Comparison of ENCODE assay signal across 8 mouse cellular contexts in the genomic region with DNA sequence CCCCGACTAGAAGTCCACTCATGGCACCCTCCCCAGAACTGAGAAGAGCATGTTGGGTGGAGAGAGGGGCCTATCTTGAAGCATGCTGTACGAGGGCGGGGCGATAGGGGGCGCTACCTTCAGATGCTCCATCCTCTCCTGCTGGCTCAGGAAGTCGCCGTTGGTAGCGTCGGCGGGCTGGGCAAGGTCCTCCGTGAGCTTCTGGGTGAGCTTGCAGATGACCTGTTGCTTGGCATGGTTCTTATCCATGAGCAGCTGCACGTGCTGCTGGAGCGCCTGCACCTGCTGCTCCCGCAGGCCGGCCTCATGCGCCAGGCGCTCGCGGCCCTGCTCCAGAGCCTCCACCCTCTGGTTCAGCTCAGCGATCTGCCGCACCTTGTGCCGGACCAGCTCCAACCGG. TPM values are rescaled to one million over a fixed set of nuclear protein-coding genes. Genes with fewer than 3 reads are reported as not detected.
A peak's percentile ranks its signal among the peaks of the same experiment; 100 is the strongest.
DNase-seq lines count a peak whose midpoint lies in the region; ATAC-seq and TF ChIP-seq lines count a peak whose summit lies in the region.

No protein-coding gene starts in this region.

- ATAC-seq in kidney, embryonic 16.5 days (ENCODE audit: low FRiP score, low TSS enrichment): peak; percentile 70; the same call in 1 of the 2 replicates
- peak; percentile 22; the same call in 1 of the 2 replicates for ATAC-seq in heart, postnatal 0 days (ENCODE audit: insufficient read depth, low read depth)
- ATAC-seq in liver, embryonic 15.5 days (ENCODE audit: insufficient read depth): peak; percentile 53; the same call in 1 of the 2 replicates

- no peak overlapping the region for H3K27ac ChIP-seq in kidney, embryonic 16.5 days (ENCODE audit: low read length)
- H3K27ac ChIP-seq in heart, postnatal 0 days (ENCODE audit: low read depth): no peak overlapping the region
- no peak overlapping the region for H3K27ac ChIP-seq in liver, embryonic 15.5 days (replicated peaks)

- no peaks in the 10 kb centered on the region; the same call in 1 of the 2 replicates for H3K27me3 ChIP-seq in kidney, embryonic 16.5 days (ENCODE audit: insufficient read depth, low read length)
- H3K27me3 ChIP-seq in heart, postnatal 0 days (ENCODE audit: control insufficient read depth, insufficient read depth, low read length): peaks cover 16% of the 10 kb centered on the region; the same call in 1 of the 2 replicates
- no peaks in the 10 kb centered on the region; the same call in 1 of the 2 replicates for H3K27me3 ChIP-seq in liver, embryonic 15.5 days

- no peaks in the 10 kb centered on the region for H3K36me3 ChIP-seq in kidney, embryonic 16.5 days (ENCODE audit: insufficient read depth, low read length)
- no peaks in the 10 kb centered on the region for H3K36me3 ChIP-seq in heart, postnatal 0 days (replicated peaks; ENCODE audit: control insufficient read depth, insufficient read depth, low read length)
- no peaks in the 10 kb centered on the region for H3K36me3 ChIP-seq in liver, embryonic 15.5 days (replicated peaks)

- H3K4me3 ChIP-seq in kidney, embryonic 16.5 days (ENCODE audit: low read length): no peak overlapping the region
- H3K4me3 ChIP-seq in heart, postnatal 0 days (ENCODE audit: low read depth, low read length): no peak overlapping the region
- H3K4me3 ChIP-seq in liver, embryonic 15.5 days (replicated peaks): peak overlapping the region; percentile 29

- H3K4me2 ChIP-seq in kidney, embryonic 16.5 days (replicated peaks; ENCODE audit: low read depth, low read length): peak overlapping the region; percentile 28; the same call in 1 of the 2 replicates
- no peak overlapping the region for H3K4me2 ChIP-seq in heart, postnatal 0 days (ENCODE audit: low read depth, low read length)
- peak overlapping the region; percentile 54 for H3K4me2 ChIP-seq in liver, embryonic 15.5 days

- TF ChIP-seq CTCF in heart, postnatal 0 days (IDR thresholded peaks at IDR 0.05; ENCODE audit: low read depth): peak; percentile 36

- no peak for DNase-seq in kidney, postnatal 14 days
- peak; percentile 38 to 46 for DNase-seq in cerebellum, adult 18-20 months
- peak; percentile 18 for DNase-seq in heart, postnatal 0 days (ENCODE audit: low spot score)
- DNase-seq in testis, postnatal 10 days (ENCODE audit: low spot score): peak; percentile 69
- DNase-seq in gastrocnemius, postnatal 14 days: no peak
- no peak for DNase-seq in right cerebral cortex, adult 18-20 months

- H3K9me3 ChIP-seq in kidney, embryonic 16.5 days (ENCODE audit: low read length): no peaks in the 10 kb centered on the region
- H3K9me3 ChIP-seq in heart, postnatal 0 days (replicated peaks; ENCODE audit: control insufficient read depth, low read length): no peaks in the 10 kb centered on the region
- H3K9me3 ChIP-seq in liver, embryonic 15.5 days (replicated peaks): no peaks in the 10 kb centered on the region

- H3K9ac ChIP-seq in kidney, embryonic 16.5 days (replicated peaks; ENCODE audit: low read length): no peak overlapping the region
- H3K9ac ChIP-seq in heart, postnatal 0 days (replicated peaks; ENCODE audit: low read depth, low read length): no peak overlapping the region
- no peak overlapping the region for H3K9ac ChIP-seq in liver, embryonic 15.5 days

- TF ChIP-seq EP300 in heart, postnatal 0 days (IDR thresholded peaks at IDR 0.05; ENCODE audit: low read depth): no peak

- intact Hi-C loops in gastrocnemius, postnatal 14 days (cut with DNase I; ENCODE audit: low total_unique reads): no loop called here

- H3K4me1 ChIP-seq in kidney, embryonic 16.5 days (ENCODE audit: insufficient read depth, low read length): no peaks in the 10 kb centered on the region
- no peaks in the 10 kb centered on the region for H3K4me1 ChIP-seq in heart, postnatal 0 days (ENCODE audit: control insufficient read depth, insufficient read depth)
- H3K4me1 ChIP-seq in liver, embryonic 15.5 days (replicated peaks): peaks cover 23% of the 10 kb centered on the region

- WGBS in kidney, embryonic 16.5 days: 13% methylated on average over 23 of the region's 23 CpGs
- WGBS in heart, postnatal 0 days: 16% methylated on average over 23 of the region's 23 CpGs
- 15% methylated on average over 23 of the region's 23 CpGs for WGBS in liver, embryonic 15.5 days (ENCODE audit: insufficient replicate concordance)

RNA-seq across cellular contexts. Expression of gene Coro2a, which starts 18.3 kb away (rescaled TPM):
- polyA plus RNA-seq in kidney, embryonic 16.5 days (2015; fragmentation: Nextera tagmentation; extraction: Ambion mirVana): 5.9 and 6.4 TPM in 2 replicates
- 0.70 and 1.6 TPM in 2 replicates for total RNA-seq in heart, postnatal 0 days (2014; rRNA removed; ENCODE audit: low replicate concordance)
- 0.22 and 0.26 TPM in 2 replicates for polyA plus RNA-seq in heart, postnatal 0 days (2015; fragmentation: Nextera tagmentation; extraction: Ambion mirVana)
- polyA plus RNA-seq in liver, embryonic 15.5 days (2015; fragmentation: Nextera tagmentation; extraction: Ambion mirVana): 2.9 and 3.2 TPM in 2 replicates
- under 1 TPM; 0.27 to 0.66 TPM for total RNA-seq in gastrocnemius, postnatal 14 days (2021)

RNA-seq across cellular contexts. Expression of gene Tbc1d2, which starts 29.7 kb away (rescaled TPM):
- polyA plus RNA-seq in kidney, embryonic 16.5 days (2015; fragmentation: Nextera tagmentation; extraction: Ambion mirVana): 3.4 and 3.7 TPM in 2 replicates
- total RNA-seq in heart, postnatal 0 days (2014; rRNA removed; ENCODE audit: low replicate concordance): 4.6 and 6.2 TPM in 2 replicates
- polyA plus RNA-seq in heart, postnatal 0 days (2015; fragmentation: Nextera tagmentation; extraction: Ambion mirVana): 0.85 and 0.93 TPM in 2 replicates
- 0.78 and 0.93 TPM in 2 replicates for polyA plus RNA-seq in liver, embryonic 15.5 days (2015; fragmentation: Nextera tagmentation; extraction: Ambion mirVana)
- 1 to 10 TPM; 1.1 TPM for total RNA-seq in gastrocnemius, postnatal 14 days (2021)

Comparison
In these comparisons a context has a peak if more than half of its experiments do, and no peak if none do; other contexts are left out.
1. DNase-seq: peak in cerebellum, adult 18-20 months (2 of 2), heart, postnatal 0 days (single experiment) and testis, postnatal 10 days (single experiment); none in kidney, postnatal 14 days (single experiment), gastrocnemius, postnatal 14 days (single experiment) and right cerebral cortex, adult 18-20 months (single experiment).
2. Peak in every context shown above with its lines, with median percentiles within 50 percentile points of each other: ATAC-seq.